Comparison of ENCODE assay signal across 37 mouse cellular contexts in the genomic region with DNA sequence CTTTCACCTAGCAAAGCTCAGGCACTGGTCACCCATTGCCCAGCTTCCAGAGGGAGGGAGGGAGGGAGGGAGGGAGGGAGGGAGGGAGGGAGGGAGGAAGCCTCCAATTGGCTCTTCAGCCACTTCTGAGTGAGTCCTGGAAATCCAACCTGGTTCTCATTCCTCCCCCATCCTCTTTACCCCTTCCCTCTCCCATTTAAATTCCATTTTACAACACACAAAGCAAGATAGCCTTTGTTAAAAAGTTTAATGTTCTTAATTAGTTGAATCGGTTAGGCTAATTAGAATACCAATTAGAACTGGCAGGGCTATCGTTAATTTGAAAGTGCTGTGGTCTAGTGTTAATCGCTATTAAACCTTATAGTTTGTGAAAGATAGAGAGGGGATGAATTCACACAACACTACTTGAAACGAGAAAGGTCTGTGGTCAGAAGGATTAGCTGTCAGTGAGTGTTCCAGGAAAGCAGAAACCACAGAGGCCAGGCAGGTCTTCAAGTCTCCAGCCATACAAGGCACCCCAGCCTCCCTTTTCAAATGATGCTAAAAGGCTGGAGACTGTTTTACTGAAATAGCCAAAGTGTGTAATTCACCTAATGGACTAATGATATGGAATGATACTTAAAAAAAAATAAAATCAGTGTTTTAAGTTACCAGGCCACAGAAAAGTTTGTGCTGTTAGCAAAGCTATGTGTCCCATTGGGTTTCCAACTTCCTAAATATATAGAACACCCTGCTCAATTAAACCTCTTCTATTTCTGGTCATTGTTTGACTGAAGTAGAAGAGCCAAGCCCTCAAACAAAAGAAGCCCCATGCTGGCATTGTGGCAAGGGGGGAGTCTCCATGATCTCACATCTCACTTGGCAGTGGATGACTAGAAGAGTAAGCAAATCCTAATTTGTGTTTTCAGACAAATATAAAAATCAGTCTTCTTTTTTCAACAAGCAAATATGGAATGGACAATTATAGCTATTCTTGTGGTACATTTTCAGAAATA. TPM values are rescaled to one million over a fixed set of nuclear protein-coding genes. Genes with fewer than 3 reads are reported as not detected.
DNase-seq lines count a peak whose midpoint lies in the region; ATAC-seq lines count a peak whose summit lies in the region.
"Had no signal": no experiment of that assay in that cellular context is flagged by ENCODE, and none has a peak within 500 bp of the region (broad histone marks: within the 10 kb centered on the region; RNA-seq: fewer than 3 reads in every experiment).

No protein-coding gene starts in this region.

- 0 out of 2 replicates have a peak, but pooled peaks have one; percentile 6 for ATAC-seq in frontal cortex, adult (ENCODE audit: low TSS enrichment)
- ATAC-seq in forebrain, embryonic 11.5 days (replicated peaks; ENCODE audit: low FRiP score) = peak; percentile 82
- peak; percentile 78 for ATAC-seq in forebrain, embryonic 16.5 days
- ATAC-seq in megakaryocyte-erythroid progenitor cell, adult 5-6 weeks (replicated peaks; ENCODE audit: low FRiP score, low TSS enrichment, poor library complexity, severe bottlenecking) = no peak
- ATAC-seq: intestine, postnatal 0 days had no signal

- peaks cover 2% of the 10 kb centered on the region; the same call in 1 of the 2 replicates for H3K4me1 ChIP-seq in forebrain, embryonic 11.5 days (replicated peaks; ENCODE audit: control insufficient read depth, insufficient read depth, low read length)
- peaks cover 14% of the 10 kb centered on the region; the same call in 1 of the 2 replicates for H3K4me1 ChIP-seq in forebrain, embryonic 16.5 days (replicated peaks; ENCODE audit: control insufficient read depth, insufficient read depth, low read length)
- H3K4me1 ChIP-seq: embryonic facial prominence, embryonic 15.5 days; heart, embryonic 12.5 days; midbrain, embryonic 10.5 days; neural tube, embryonic 12.5 days had no signal

- 19% methylated on average over 4 of the region's 4 CpGs for WGBS in forebrain, embryonic 11.5 days
- 5% methylated on average over 4 of the region's 4 CpGs for WGBS in forebrain, embryonic 16.5 days

- no peaks in the 10 kb centered on the region for H3K36me3 ChIP-seq in forebrain, embryonic 11.5 days (ENCODE audit: control insufficient read depth, insufficient read depth, low read length)
- no peaks in the 10 kb centered on the region for H3K36me3 ChIP-seq in forebrain, embryonic 16.5 days (ENCODE audit: control insufficient read depth, insufficient read depth)
- H3K36me3 ChIP-seq: embryonic facial prominence, embryonic 15.5 days; heart, embryonic 12.5 days; midbrain, embryonic 10.5 days; neural tube, embryonic 12.5 days had no signal

- DNase-seq in frontal cortex, postnatal 10 days (ENCODE audit: low spot score in 2 of 2) = no peak
- DNase-seq in 416B (ENCODE audit: low read depth) = peak; percentile 17
- DNase-seq in forebrain, embryonic 11.5 days (ENCODE audit: low spot score) = no peak
- no peak for DNase-seq in right cerebral cortex, adult 18-20 months
- DNase-seq: adrenal gland, postnatal 14 days; cerebellum, adult 11-12 months; cerebellum, adult 9-11 months; gastrocnemius, postnatal 14 days; heart, adult 18-20 months; heart, postnatal 4 days; kidney, adult 9 months; kidney, postnatal 10 days; layer of hippocampus, postnatal 36 days; liver; lung, adult 2 months; lung, postnatal 10 days; right cerebral cortex, postnatal 4 days; thymus, adult 18-20 months; thymus, postnatal 25 days had no signal

- H3K4me2 ChIP-seq in forebrain, embryonic 11.5 days (ENCODE audit: low read depth, low read length, severe bottlenecking) = no peak overlapping the region
- H3K4me2 ChIP-seq in forebrain, embryonic 16.5 days (ENCODE audit: low read length) = no peak overlapping the region
- H3K4me2 ChIP-seq: embryonic facial prominence, embryonic 15.5 days; heart, embryonic 12.5 days; hindbrain, embryonic 14.5 days; neural tube, embryonic 12.5 days had no signal

- no peak overlapping the region for H3K4me3 ChIP-seq in forebrain, embryonic 11.5 days (ENCODE audit: low read depth, low read length)
- H3K4me3 ChIP-seq in forebrain, embryonic 16.5 days (replicated peaks; ENCODE audit: low read length) = no peak overlapping the region
- H3K4me3 ChIP-seq: embryonic facial prominence, embryonic 15.5 days; heart, embryonic 12.5 days; midbrain, embryonic 10.5 days; myocyte; neural tube, embryonic 12.5 days had no signal

- H3K27ac ChIP-seq in forebrain, embryonic 11.5 days (ENCODE audit: low read depth, low read length) = no peak overlapping the region
- peak overlapping the region; percentile 44 for H3K27ac ChIP-seq in forebrain, embryonic 16.5 days (ENCODE audit: low read length)
- H3K27ac ChIP-seq: embryonic facial prominence, embryonic 15.5 days; hindbrain, embryonic 14.5 days; liver, embryonic 14.5 days; macrophage; midbrain, embryonic 10.5 days; neural tube, embryonic 12.5 days; stomach, postnatal 0 days had no signal

- H3K9ac ChIP-seq in forebrain, embryonic 11.5 days (ENCODE audit: low read length) = no peak overlapping the region
- H3K9ac ChIP-seq in forebrain, embryonic 16.5 days (replicated peaks; ENCODE audit: low read depth, low read length) = no peak overlapping the region
- H3K9ac ChIP-seq: embryonic facial prominence, embryonic 15.5 days; heart, embryonic 12.5 days; hindbrain, embryonic 14.5 days; liver, embryonic 14.5 days; neural tube, embryonic 12.5 days had no signal

- H3K9me3 ChIP-seq in forebrain, embryonic 11.5 days (ENCODE audit: control insufficient read depth, low read length) = no peaks in the 10 kb centered on the region
- no peaks in the 10 kb centered on the region for H3K9me3 ChIP-seq in forebrain, embryonic 16.5 days (ENCODE audit: control insufficient read depth, low read length)
- H3K9me3 ChIP-seq: embryonic facial prominence, embryonic 15.5 days; heart, embryonic 12.5 days; midbrain, embryonic 10.5 days; neural tube, embryonic 12.5 days had no signal

- no peaks in the 10 kb centered on the region for H3K27me3 ChIP-seq in forebrain, embryonic 11.5 days (ENCODE audit: control insufficient read depth, insufficient read depth, low read length)
- H3K27me3 ChIP-seq in forebrain, embryonic 16.5 days (replicated peaks; ENCODE audit: control insufficient read depth, insufficient read depth, low read length) = no peaks in the 10 kb centered on the region
- H3K27me3 ChIP-seq: embryonic facial prominence, embryonic 15.5 days; heart, embryonic 12.5 days; neural tube, embryonic 12.5 days had no signal

RNA-seq across cellular contexts. Expression of a gene that starts 19.6 kb away (rescaled TPM):
- 7.6 and 7.8 TPM in 2 replicates for polyA plus RNA-seq in forebrain, embryonic 11.5 days (2014; fragmentation: Nextera tagmentation; extraction: Ambion mirVana)
- polyA plus RNA-seq in forebrain, embryonic 16.5 days (2015; fragmentation: Nextera tagmentation; extraction: Ambion mirVana) = 468 and 578 TPM in 2 replicates
- not detected in 2 replicates for total RNA-seq in megakaryocyte-erythroid progenitor cell, adult 5-6 weeks (2014; fragmentation: Nextera tagmentation)
- not detected in 2 replicates for total RNA-seq in megakaryocyte-erythroid progenitor cell, adult 5-6 weeks (2017)
- total RNA-seq: adrenal gland, postnatal 14 days; gastrocnemius, postnatal 14 days; heart, adult 18-20 months; heart, postnatal 4 days; MEL had no signal
- polyA plus RNA-seq: heart, postnatal 0 days; large intestine, adult 2 months; limb, embryonic 11.5 days; liver, embryonic 14.5 days; lung, adult 2 months; macrophage; myocyte; spleen, adult 2 months had no signal

Comparison
In these comparisons a context has a peak if more than half of its experiments do, and no peak if none do; other contexts are left out.
1. RNA of a gene that starts 19.6 kb away (polyA plus RNA-seq): 468 to 578 TPM in forebrain, embryonic 16.5 days; 7.6 to 7.8 TPM in forebrain, embryonic 11.5 days; every median in the first group is over 10 times any median in the second.